Mouse (Mus musculus) limb, embryonic 14.5 days (tissue): Measurements from ENCODE around the gene Sf3b2. TPM values are rescaled to one million over a fixed set of nuclear protein-coding genes. Genes with fewer than 3 reads are reported as not detected.

Source experiments
- ATAC-seq: fragments of 200-750 bp; cut with Nextera tagmentation; 2 replicates; pipeline ENCODE4 v1.8.0; 2017; ENCODE audit warnings: low read depth, moderate number of reproducible peaks, moderate TSS enrichment; ENCODE audit not compliant: low FRiP score
- DNase-seq: peaks from one replicate; pipeline ENCODE4 v3.0.0-alpha.2; 2015; ENCODE audit warnings: low spot score
- H3K27ac ChIP-seq: fragments of 300-500 bp; sonication (generic); replicated peaks from 2 replicates; pipeline ENCODE4 v1.5.1; 2014; ENCODE audit warnings: low read depth, mild to moderate bottlenecking, low read length, moderate library complexity, mixed read lengths
- H3K27me3 ChIP-seq: fragments of 300-500 bp; sonication (generic); 2 replicates; pipeline ENCODE4 v1.6.1; 2014; ENCODE audit warnings: low read length, mixed read lengths; ENCODE audit not compliant: control insufficient read depth, insufficient read depth
- H3K36me3 ChIP-seq: fragments of 300-500 bp; sonication (generic); 2 replicates; pipeline ENCODE4 v1.6.1; 2014; ENCODE audit warnings: mild to moderate bottlenecking, low read length, moderate library complexity, mixed read lengths; ENCODE audit not compliant: control insufficient read depth, insufficient read depth
- H3K4me1 ChIP-seq: fragments of 300-500 bp; sonication (generic); 2 replicates; pipeline ENCODE4 v1.6.1; 2014; ENCODE audit warnings: antibody characterized with exemption, low read length, mixed read lengths; ENCODE audit not compliant: control insufficient read depth, insufficient read depth
- H3K4me2 ChIP-seq: fragments of 300-500 bp; sonication (generic); replicated peaks from 2 replicates; pipeline ENCODE4 v1.6.1; 2014; ENCODE audit warnings: low read depth, mild to moderate bottlenecking, low read length, moderate library complexity; ENCODE audit not compliant: severe bottlenecking
- H3K4me3 ChIP-seq: fragments of 300-500 bp; sonication (generic); replicated peaks from 2 replicates; pipeline ENCODE4 v1.5.1; 2014; ENCODE audit warnings: low read length
- H3K9ac ChIP-seq: fragments of 300-500 bp; sonication (generic); 2 replicates; pipeline ENCODE4 v1.6.1; 2014; ENCODE audit warnings: mild to moderate bottlenecking, low read depth, low read length, moderate library complexity; ENCODE audit not compliant: severe bottlenecking
- H3K9me3 ChIP-seq: fragments of 300-500 bp; sonication (generic); 2 replicates; pipeline ENCODE4 v1.6.1; 2016; ENCODE audit warnings: low read length; ENCODE audit not compliant: control insufficient read depth
- POLR2A ChIP-seq: fragments of 200-500 bp; IDR thresholded peaks from 2 replicates; pipeline ENCODE4 v1.8.0; 2012; ENCODE audit warnings: inconsistent platforms, mild to moderate bottlenecking, moderate library complexity, borderline replicate concordance; ENCODE audit not compliant: insufficient read depth, insufficient read length; ENCODE audit errors: extremely low read depth
- WGBS: fragments of 180-500 bp; shearing (Covaris S2); extraction: QIAGEN DNeasy Blood & Tissue Kit; methylation state at CpG from one replicate; pipeline ENCODE4 v1.1.7; 2014; 5-methylcytosine and 5-hydroxymethylcytosine counted together
- polyA plus RNA-seq, 2 experiments: library from polyadenylated mRNA; depleted of rRNA in 1 of 2; stranded (reverse) in 1 of 2; unstranded in 1 of 2; fragments of >200 nt; fragmentation: Nextera tagmentation in 1 of 2; extraction: Ambion mirVana in 1 of 2; gene quantifications; 2 replicates each; pipeline versions ENCODE4 v1.2.1 to v1.2.3; 2012 to 2014

Sf3b2 gene
- polyA plus RNA-seq, 2 experiments: 174 to 289 TPM

GRCm38 (mm10) chr19:5224624-5225023 is 70.6 kb downstream of the Sf3b2 start:
- H3K9me3 ChIP-seq: no peaks in the 10 kb centered on the region
- TF ChIP-seq POLR2A: no peak
- H3K27ac ChIP-seq: no peak overlapping the region
- no peaks in the 10 kb centered on the region for H3K27me3 ChIP-seq
- H3K4me2 ChIP-seq: no peak overlapping the region
- DNase-seq: no peak
- no peak overlapping the region for H3K4me3 ChIP-seq
- no peak for ATAC-seq
- no peak overlapping the region for H3K9ac ChIP-seq
- WGBS: 34% methylated on average over 2 of the region's 2 CpGs
- H3K4me1 ChIP-seq: no peaks in the 10 kb centered on the region
- no peaks in the 10 kb centered on the region for H3K36me3 ChIP-seq

GRCm38 (mm10) chr19:5224077-5224476 is 71.2 kb downstream of the Sf3b2 start:
- H3K27me3 ChIP-seq: no peaks in the 10 kb centered on the region
- ATAC-seq (no peak), DNase-seq (no peak)
- H3K4me1 ChIP-seq: no peaks in the 10 kb centered on the region
- no peaks in the 10 kb centered on the region for H3K36me3 ChIP-seq
- H3K4me3 ChIP-seq: no peak overlapping the region
- no peak overlapping the region for H3K27ac ChIP-seq
- no peak overlapping the region for H3K9ac ChIP-seq
- no peak overlapping the region for H3K4me2 ChIP-seq
- no peak for TF ChIP-seq POLR2A
- WGBS: 88% methylated on average over 4 of the region's 4 CpGs
- H3K9me3 ChIP-seq: no peaks in the 10 kb centered on the region

Other genes starting within 250 kb of the Sf3b2 start
- gene Rin1, start 245.0 kb downstream of the Sf3b2 start, polyA plus RNA-seq (2012; rRNA removed): 4.9 and 6.1 TPM in 2 replicates
- gene Rin1, start 245.0 kb downstream of the Sf3b2 start, polyA plus RNA-seq (2014; fragmentation: Nextera tagmentation; extraction: Ambion mirVana): 2.5 and 2.6 TPM in 2 replicates
- gene Cd248, start 227.4 kb downstream of the Sf3b2 start, polyA plus RNA-seq (2012; rRNA removed): 97.5 and 115 TPM in 2 replicates
- gene Cd248, start 227.4 kb downstream of the Sf3b2 start, polyA plus RNA-seq (2014; fragmentation: Nextera tagmentation; extraction: Ambion mirVana): 123 and 127 TPM in 2 replicates
- gene Tmem151a, start 209.9 kb downstream of the Sf3b2 start, polyA plus RNA-seq (2012; rRNA removed): 0.96 and 1.4 TPM in 2 replicates
- 1.8 and 2.1 TPM in 2 replicates for gene Tmem151a, start 209.9 kb downstream of the Sf3b2 start, polyA plus RNA-seq (2014; fragmentation: Nextera tagmentation; extraction: Ambion mirVana)
- 121 and 130 TPM in 2 replicates for gene Yif1a, start 206.9 kb downstream of the Sf3b2 start, polyA plus RNA-seq (2012; rRNA removed)
- gene Yif1a, start 206.9 kb downstream of the Sf3b2 start, polyA plus RNA-seq (2014; fragmentation: Nextera tagmentation; extraction: Ambion mirVana): 129 and 144 TPM in 2 replicates
- gene Cnih2, start 196.9 kb downstream of the Sf3b2 start, polyA plus RNA-seq (2012; rRNA removed): 40.8 and 60.9 TPM in 2 replicates
- 40.5 and 45.1 TPM in 2 replicates for gene Cnih2, start 196.9 kb downstream of the Sf3b2 start, polyA plus RNA-seq (2014; fragmentation: Nextera tagmentation; extraction: Ambion mirVana)
- gene Rab1b, start 188.4 kb downstream of the Sf3b2 start, polyA plus RNA-seq (2012; rRNA removed): 192 and 235 TPM in 2 replicates
- 249 and 255 TPM in 2 replicates for gene Rab1b, start 188.4 kb downstream of the Sf3b2 start, polyA plus RNA-seq (2014; fragmentation: Nextera tagmentation; extraction: Ambion mirVana)
- 45.8 and 54.0 TPM in 2 replicates for gene Klc2, start 176.9 kb downstream of the Sf3b2 start, polyA plus RNA-seq (2012; rRNA removed)
- gene Klc2, start 176.9 kb downstream of the Sf3b2 start, polyA plus RNA-seq (2014; fragmentation: Nextera tagmentation; extraction: Ambion mirVana): 14.9 and 16.3 TPM in 2 replicates
- gene Pacs1, start 22.3 kb downstream of the Sf3b2 start, polyA plus RNA-seq (2012; rRNA removed): 42.0 and 53.7 TPM in 2 replicates
- gene Pacs1, start 22.3 kb downstream of the Sf3b2 start, polyA plus RNA-seq (2014; fragmentation: Nextera tagmentation; extraction: Ambion mirVana): 30.7 and 33.1 TPM in 2 replicates
- 7.1 and 10.8 TPM in 2 replicates for gene Gal3st3, start 2.9 kb upstream of the Sf3b2 start, polyA plus RNA-seq (2012; rRNA removed)
- 5.0 and 7.4 TPM in 2 replicates for gene Gal3st3, start 2.9 kb upstream of the Sf3b2 start, polyA plus RNA-seq (2014; fragmentation: Nextera tagmentation; extraction: Ambion mirVana)
- gene Catsper1, start 40.3 kb upstream of the Sf3b2 start, polyA plus RNA-seq (2012; rRNA removed): not detected in 2 replicates
- gene Catsper1, start 40.3 kb upstream of the Sf3b2 start, polyA plus RNA-seq (2014; fragmentation: Nextera tagmentation; extraction: Ambion mirVana): not detected in 2 replicates
- gene Cst6, start 54.1 kb upstream of the Sf3b2 start, polyA plus RNA-seq (2012; rRNA removed): 1.6 and 3.0 TPM in 2 replicates
- 4.6 and 8.5 TPM in 2 replicates for gene Cst6, start 54.1 kb upstream of the Sf3b2 start, polyA plus RNA-seq (2014; fragmentation: Nextera tagmentation; extraction: Ambion mirVana)
- 39.4 and 41.8 TPM in 2 replicates for gene Eif1ad, start 71.3 kb upstream of the Sf3b2 start, polyA plus RNA-seq (2012; rRNA removed)
- gene Eif1ad, start 71.3 kb upstream of the Sf3b2 start, polyA plus RNA-seq (2014; fragmentation: Nextera tagmentation; extraction: Ambion mirVana): 43.5 and 43.7 TPM in 2 replicates
- 222 and 265 TPM in 2 replicates for gene Banf1, start 71.7 kb upstream of the Sf3b2 start, polyA plus RNA-seq (2012; rRNA removed)
- gene Banf1, start 71.7 kb upstream of the Sf3b2 start, polyA plus RNA-seq (2014; fragmentation: Nextera tagmentation; extraction: Ambion mirVana): 411 and 420 TPM in 2 replicates
- 49.7 and 66.4 TPM in 2 replicates for gene Sart1, start 93.2 kb upstream of the Sf3b2 start, polyA plus RNA-seq (2012; rRNA removed)
- gene Sart1, start 93.2 kb upstream of the Sf3b2 start, polyA plus RNA-seq (2014; fragmentation: Nextera tagmentation; extraction: Ambion mirVana): 67.1 and 76.1 TPM in 2 replicates
- gene Tsga10ip, start 107.1 kb upstream of the Sf3b2 start, polyA plus RNA-seq (2012; rRNA removed): 0.13 and 0.14 TPM in 2 replicates
- gene Tsga10ip, start 107.1 kb upstream of the Sf3b2 start, polyA plus RNA-seq (2014; fragmentation: Nextera tagmentation; extraction: Ambion mirVana): 0.18 TPM in 1 of 2 replicates, not detected in the other
- gene Drap1, start 129.5 kb upstream of the Sf3b2 start, polyA plus RNA-seq (2012; rRNA removed): 163 and 236 TPM in 2 replicates
- 219 and 233 TPM in 2 replicates for gene Drap1, start 129.5 kb upstream of the Sf3b2 start, polyA plus RNA-seq (2014; fragmentation: Nextera tagmentation; extraction: Ambion mirVana)
- 97.5 and 132 TPM in 2 replicates for gene AI837181, start 129.7 kb upstream of the Sf3b2 start, polyA plus RNA-seq (2012; rRNA removed)
- gene AI837181, start 129.7 kb upstream of the Sf3b2 start, polyA plus RNA-seq (2014; fragmentation: Nextera tagmentation; extraction: Ambion mirVana): 57.1 and 61.9 TPM in 2 replicates
- gene Fosl1, start 152.1 kb upstream of the Sf3b2 start, polyA plus RNA-seq (2012; rRNA removed): 0.06 and 0.09 TPM in 2 replicates
- not detected in 2 replicates for gene Fosl1, start 152.1 kb upstream of the Sf3b2 start, polyA plus RNA-seq (2014; fragmentation: Nextera tagmentation; extraction: Ambion mirVana)
- 6.6 and 6.9 TPM in 2 replicates for gene Ccdc85b, start 162.4 kb upstream of the Sf3b2 start, polyA plus RNA-seq (2012; rRNA removed)
- gene Ccdc85b, start 162.4 kb upstream of the Sf3b2 start, polyA plus RNA-seq (2014; fragmentation: Nextera tagmentation; extraction: Ambion mirVana): 6.5 and 7.0 TPM in 2 replicates
- gene Fibp, start 165.2 kb upstream of the Sf3b2 start, polyA plus RNA-seq (2012; rRNA removed): 139 and 171 TPM in 2 replicates
- 113 and 118 TPM in 2 replicates for gene Fibp, start 165.2 kb upstream of the Sf3b2 start, polyA plus RNA-seq (2014; fragmentation: Nextera tagmentation; extraction: Ambion mirVana)
- gene Ctsw, start 173.1 kb upstream of the Sf3b2 start, polyA plus RNA-seq (2012; rRNA removed): 0.33 and 0.56 TPM in 2 replicates
- gene Ctsw, start 173.1 kb upstream of the Sf3b2 start, polyA plus RNA-seq (2014; fragmentation: Nextera tagmentation; extraction: Ambion mirVana): 0.96 and 1.2 TPM in 2 replicates
- gene Efemp2, start 178.5 kb upstream of the Sf3b2 start, polyA plus RNA-seq (2012; rRNA removed): 239 and 314 TPM in 2 replicates
- 193 and 202 TPM in 2 replicates for gene Efemp2, start 178.5 kb upstream of the Sf3b2 start, polyA plus RNA-seq (2014; fragmentation: Nextera tagmentation; extraction: Ambion mirVana)
- gene Mus81, start 192.9 kb upstream of the Sf3b2 start, polyA plus RNA-seq (2012; rRNA removed): 40.8 and 53.5 TPM in 2 replicates
- 33.9 and 38.7 TPM in 2 replicates for gene Mus81, start 192.9 kb upstream of the Sf3b2 start, polyA plus RNA-seq (2014; fragmentation: Nextera tagmentation; extraction: Ambion mirVana)
- 913 and 966 TPM in 2 replicates for gene Cfl1, start 195.0 kb upstream of the Sf3b2 start, polyA plus RNA-seq (2012; rRNA removed)
- gene Cfl1, start 195.0 kb upstream of the Sf3b2 start, polyA plus RNA-seq (2014; fragmentation: Nextera tagmentation; extraction: Ambion mirVana): 2,572 and 2,655 TPM in 2 replicates
- 2.4 and 3.1 TPM in 2 replicates for gene 1700020D05Rik, start 208.3 kb upstream of the Sf3b2 start, polyA plus RNA-seq (2012; rRNA removed)
- gene 1700020D05Rik, start 208.3 kb upstream of the Sf3b2 start, polyA plus RNA-seq (2014; fragmentation: Nextera tagmentation; extraction: Ambion mirVana): not detected in 2 replicates
- gene Snx32, start 215.1 kb upstream of the Sf3b2 start, polyA plus RNA-seq (2012; rRNA removed): 23.6 and 26.0 TPM in 2 replicates
- 9.6 and 10.5 TPM in 2 replicates for gene Snx32, start 215.1 kb upstream of the Sf3b2 start, polyA plus RNA-seq (2014; fragmentation: Nextera tagmentation; extraction: Ambion mirVana)